Mouse (Mus musculus) forebrain, embryonic 10.5 days (tissue): ENCODE data around the gene Prdm12. TPM values are rescaled to one million over a fixed set of nuclear protein-coding genes. Genes with fewer than 3 reads are reported as not detected.

Experiments used
- DNase-seq: peaks from one replicate; pipeline ENCODE4 v3.0.0-alpha.2; 2017; ENCODE audit warnings: low spot score; ENCODE audit errors: extremely low spot score
- H3K27ac ChIP-seq: fragments of 300-500 bp; sonication (generic); 2 replicates; pipeline ENCODE4 v1.5.1; 2016; ENCODE audit warnings: mild to moderate bottlenecking
- H3K27me3 ChIP-seq: fragments of 300-500 bp; sonication (generic); 2 replicates; pipeline ENCODE4 v1.6.1; 2016; ENCODE audit warnings: mild to moderate bottlenecking; ENCODE audit not compliant: poor library complexity, severe bottlenecking
- H3K36me3 ChIP-seq: fragments of 300-500 bp; sonication (generic); replicated peaks from 2 replicates; pipeline ENCODE4 v1.6.1; 2016; ENCODE audit warnings: mild to moderate bottlenecking, moderate library complexity
- H3K4me1 ChIP-seq: fragments of 300-500 bp; sonication (generic); 2 replicates; pipeline ENCODE4 v1.6.1; 2016
- H3K4me3 ChIP-seq: fragments of 300-500 bp; sonication (generic); 2 replicates; pipeline ENCODE4 v1.5.1; 2016; ENCODE audit warnings: mild to moderate bottlenecking, moderate library complexity
- H3K9me3 ChIP-seq: fragments of 300-500 bp; sonication (generic); 2 replicates; pipeline ENCODE4 v1.6.1; 2016; ENCODE audit warnings: mild to moderate bottlenecking, moderate library complexity
- WGBS: fragments of 180-500 bp; shearing (Covaris S2); methylation state at CpG from one replicate; pipeline ENCODE4 v1.1.7; 2016; 5-methylcytosine and 5-hydroxymethylcytosine counted together
- microRNA-seq: library from miRNA; unstranded; fragments of <30 nt; microRNA quantifications from one replicate; pipeline ENCODE4, GENCODE M21; 2017
- polyA plus RNA-seq: library from polyadenylated mRNA; unstranded; fragments of >200 nt; fragmentation: Nextera tagmentation; extraction: Ambion mirVana; gene quantifications from 2 replicates; pipeline ENCODE4 v1.2.1, GENCODE M21; 2016

Gene Prdm12
- polyA plus RNA-seq, 1 experiment from 2014 or later = 0.51 TPM

DNA sequence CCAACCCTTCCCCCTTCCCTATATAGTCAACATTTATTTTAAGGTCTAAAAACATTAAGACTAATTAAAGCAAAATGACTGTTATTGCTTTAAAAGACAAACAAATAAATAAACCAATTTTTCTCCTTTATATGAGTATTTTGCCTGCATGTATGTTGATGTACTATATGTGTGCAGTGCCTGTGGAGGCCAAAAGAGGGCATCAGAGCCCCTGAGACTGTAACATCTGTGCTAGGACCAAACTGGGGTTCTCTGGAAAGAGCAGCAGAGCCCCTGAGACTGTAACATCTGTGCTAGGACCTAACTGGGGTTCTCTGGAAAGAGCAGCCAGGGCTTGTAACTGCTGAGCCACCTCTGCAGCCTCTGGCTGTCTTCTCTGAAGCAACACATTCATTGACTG lies 58.4 kb downstream of the Prdm12 start:
- Histone ChIP-seq H3K4me1 (peaks cover 5% of the 10 kb centered on the region), H3K9me3 (no peaks in the 10 kb centered on the region), H3K27me3 (no peaks in the 10 kb centered on the region), H3K4me3 (no peak overlapping the region), H3K27ac (no peak overlapping the region), H3K36me3 (peaks cover 69% of the 10 kb centered on the region)
- DNase-seq = no peak

DNA sequence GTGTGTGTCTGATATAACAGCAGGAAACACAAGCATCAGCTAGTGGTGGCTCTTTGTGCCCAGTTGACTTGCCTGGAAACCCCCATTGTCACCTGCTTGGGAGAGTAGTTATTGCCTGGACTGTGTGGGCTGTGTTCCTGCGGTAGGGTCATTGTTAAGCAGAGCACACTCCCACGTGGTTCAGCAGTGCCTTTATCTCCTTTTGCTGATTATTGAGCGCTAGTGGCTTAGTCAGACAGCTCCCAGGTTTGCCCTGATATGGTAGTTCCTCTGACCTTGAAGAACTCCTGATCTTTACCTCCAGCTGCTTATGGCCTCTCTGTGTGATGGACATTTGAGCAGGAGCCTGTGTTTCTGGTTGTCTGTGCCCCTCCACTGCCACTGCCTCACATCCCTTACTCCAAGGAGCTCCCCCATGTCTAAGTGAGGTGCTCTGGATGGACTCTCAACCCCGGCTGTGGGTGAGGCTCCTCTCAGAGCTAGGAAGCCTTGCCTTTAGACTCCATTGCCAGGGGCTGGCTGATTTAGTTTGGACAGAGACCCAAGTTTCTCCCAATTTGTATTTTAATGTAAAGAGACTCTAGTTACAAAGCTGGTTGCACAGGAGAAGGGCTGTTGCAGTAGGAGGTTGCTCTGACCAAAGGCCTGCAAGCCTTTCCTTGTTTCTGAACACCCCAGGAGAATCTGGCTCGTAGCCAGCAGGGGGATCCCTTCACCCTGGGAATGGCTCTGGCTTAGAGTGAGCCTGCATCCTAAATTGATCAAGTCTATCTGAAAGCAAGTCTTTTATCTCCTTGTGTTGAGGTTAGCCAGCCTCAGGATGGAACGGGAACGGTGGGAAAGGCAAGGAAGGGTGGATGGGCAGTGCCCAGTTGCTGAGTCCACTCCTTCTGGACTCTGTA lies 61.0 kb downstream of the Prdm12 start:
- Histone ChIP-seq H3K36me3 (peaks cover 59% of the 10 kb centered on the region), H3K9me3 (no peaks in the 10 kb centered on the region), H3K27ac (no peak overlapping the region), H3K4me3 (no peak overlapping the region), H3K27me3 (no peaks in the 10 kb centered on the region), H3K4me1 (peaks cover 5% of the 10 kb centered on the region)
- WGBS = 59% methylated on average over 7 of the region's 7 CpGs
- DNase-seq = no peak

DNA sequence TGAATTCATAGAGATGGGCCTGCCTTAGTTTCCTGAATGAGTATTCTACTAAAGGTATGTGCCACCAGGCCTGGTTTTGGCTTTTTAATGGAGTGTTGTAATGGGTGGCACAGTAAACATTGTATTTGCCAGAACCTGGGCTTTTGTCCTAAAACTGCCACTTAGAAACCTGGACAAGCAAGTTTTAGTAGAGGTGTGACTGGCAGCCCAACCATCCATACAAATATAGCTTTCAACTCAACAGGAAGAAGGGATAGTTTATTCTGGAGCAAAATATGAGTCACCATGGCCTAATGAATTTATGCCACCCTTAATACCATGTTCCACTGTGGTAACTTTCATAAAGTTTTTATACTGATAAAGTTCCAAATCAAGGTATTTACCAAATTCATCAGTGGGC lies 63.4 kb downstream of the Prdm12 start:
- no peaks in the 10 kb centered on the region for H3K9me3 ChIP-seq
- no peak overlapping the region for H3K4me3 ChIP-seq
- no peak for DNase-seq
- H3K27ac ChIP-seq = no peak overlapping the region
- no peaks in the 10 kb centered on the region for H3K27me3 ChIP-seq
- H3K36me3 ChIP-seq = peaks cover 54% of the 10 kb centered on the region
- peaks cover 5% of the 10 kb centered on the region for H3K4me1 ChIP-seq

Small RNAs within 50 kb of the gene (microRNA-seq; reads per million reads assigned to microRNA genes)
- gene Mir6998 = not detected

Other genes starting within 250 kb of the Prdm12 start
- gene Ass1, start 169.8 kb upstream of the Prdm12 start, polyA plus RNA-seq = 7.3 and 7.6 TPM in 2 replicates
- gene Fubp3, start 67.4 kb upstream of the Prdm12 start, polyA plus RNA-seq = 92.9 and 97.4 TPM in 2 replicates
- 104 and 110 TPM in 2 replicates for gene Exosc2, start 30.7 kb downstream of the Prdm12 start, polyA plus RNA-seq
- 51.0 and 51.9 TPM in 2 replicates for gene Abl1, start 48.3 kb downstream of the Prdm12 start, polyA plus RNA-seq
- gene Qrfp, start 170.5 kb downstream of the Prdm12 start, polyA plus RNA-seq = 0.09 and 0.14 TPM in 2 replicates
- 0.07 and 0.19 TPM in 2 replicates for gene Fibcd1, start 206.0 kb downstream of the Prdm12 start, polyA plus RNA-seq
- 4.9 and 6.8 TPM in 2 replicates for gene Lamc3, start 247.3 kb downstream of the Prdm12 start, polyA plus RNA-seq